Mouse (Mus musculus): ENCODE results near the gene Mdm1. TPM values are rescaled to one million over a fixed set of nuclear protein-coding genes. Genes with fewer than 3 reads are reported as not detected.

Gene Mdm1
- polyA plus RNA-seq, 1 experiment: 3.4 TPM

DNA sequence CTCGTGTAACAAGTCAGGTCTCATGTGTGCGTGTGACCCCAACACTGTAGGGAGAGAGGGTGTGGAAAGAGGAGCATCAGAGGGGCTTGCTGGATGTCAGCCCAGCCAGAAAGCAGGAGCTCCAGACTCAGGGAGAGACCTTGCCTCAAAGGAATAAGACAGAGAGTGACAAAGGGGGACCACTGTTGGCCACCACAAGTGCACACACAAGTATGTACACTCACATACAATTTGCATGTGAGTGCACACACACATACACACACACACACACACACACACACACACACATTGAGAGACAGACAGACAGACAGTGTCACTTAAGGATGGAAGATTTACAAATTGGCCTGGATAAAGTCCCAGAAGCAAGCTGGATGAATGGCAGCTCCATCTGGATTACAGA is 25.2 kb upstream of the Mdm1 start:
- H3K4me2 ChIP-seq (ENCODE audit: low read depth): no peak overlapping the region
- no peak for TF ChIP-seq TCF12 (IDR thresholded peaks at IDR 0.05; ENCODE audit: insufficient read depth, poor library complexity, severe bottlenecking)
- no peak for TF ChIP-seq TCF3 (IDR thresholded peaks at IDR 0.05; ENCODE audit: insufficient read length, low read depth)
- TF ChIP-seq E2F4 (IDR thresholded peaks at IDR 0.05; ENCODE audit: insufficient read depth): no peak
- TF ChIP-seq MYOD1 (IDR thresholded peaks at IDR 0.05; ENCODE audit: control insufficient read depth in 1 of 3, insufficient read length in 2 of 3, low read depth in 2 of 3): no peak
- H3ac ChIP-seq (ENCODE audit: control insufficient read depth, insufficient read length): no peak overlapping the region
- H3K27me3 ChIP-seq (ENCODE audit: control insufficient read depth, insufficient read depth, insufficient read length): no peaks in the 10 kb centered on the region
- H3K79me2 ChIP-seq (ENCODE audit: control insufficient read depth, insufficient read depth): no peaks in the 10 kb centered on the region
- no peaks in the 10 kb centered on the region for H3K36me3 ChIP-seq (ENCODE audit: control insufficient read depth, insufficient read depth)
- H3K4me3 ChIP-seq: no peak overlapping the region

DNA sequence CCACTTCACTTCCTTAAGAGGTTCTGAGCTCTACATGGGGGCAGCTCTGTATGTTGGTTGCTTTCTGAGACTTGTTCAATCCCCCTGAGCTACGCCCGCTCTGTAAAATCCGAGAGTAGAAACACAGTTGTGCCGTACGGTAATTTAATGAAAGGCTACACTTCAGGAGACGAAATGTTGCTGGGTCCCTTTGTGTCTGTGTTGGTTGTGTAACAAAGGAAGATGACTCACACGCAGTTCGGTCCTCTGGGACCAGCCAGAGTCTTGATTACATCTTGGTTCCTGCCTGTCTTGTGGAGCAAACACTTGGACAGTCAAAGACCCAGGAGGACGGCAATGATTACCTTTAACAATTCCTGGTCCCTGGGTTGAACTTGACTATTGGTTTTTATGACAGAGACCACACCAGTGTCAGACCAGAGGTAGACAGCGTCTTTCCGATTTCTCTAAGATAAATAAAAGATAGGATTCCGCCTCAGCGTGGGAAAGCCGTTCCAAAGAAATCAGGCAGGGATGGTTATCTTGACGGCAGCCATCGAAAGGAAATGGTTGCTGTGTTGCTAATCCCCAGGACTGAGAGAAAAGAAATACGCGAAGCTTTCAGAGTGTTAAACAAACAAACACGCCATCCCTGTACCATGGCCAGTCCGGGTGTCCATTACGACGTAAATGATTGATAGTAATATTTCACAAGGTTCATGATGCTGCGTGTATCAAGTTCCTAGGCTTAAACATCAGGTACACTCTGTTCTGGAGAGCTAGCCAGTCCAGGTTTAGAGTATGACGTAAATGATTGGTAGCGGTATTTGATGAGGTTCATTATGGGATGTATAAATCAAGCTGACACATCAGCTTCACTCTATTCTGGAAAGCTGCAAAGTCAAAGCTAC is 20.3 kb upstream of the Mdm1 start:
- H3K4me3 ChIP-seq: no peak overlapping the region
- TF ChIP-seq USF1 (IDR thresholded peaks at IDR 0.05; ENCODE audit: low read depth): no peak
- TF ChIP-seq CEBPB (IDR thresholded peaks at IDR 0.05; ENCODE audit: insufficient read depth, poor library complexity, severe bottlenecking): peak; percentile 83
- H3K27me3 ChIP-seq (ENCODE audit: control insufficient read depth, insufficient read depth, insufficient read length): no peaks in the 10 kb centered on the region

DNA sequence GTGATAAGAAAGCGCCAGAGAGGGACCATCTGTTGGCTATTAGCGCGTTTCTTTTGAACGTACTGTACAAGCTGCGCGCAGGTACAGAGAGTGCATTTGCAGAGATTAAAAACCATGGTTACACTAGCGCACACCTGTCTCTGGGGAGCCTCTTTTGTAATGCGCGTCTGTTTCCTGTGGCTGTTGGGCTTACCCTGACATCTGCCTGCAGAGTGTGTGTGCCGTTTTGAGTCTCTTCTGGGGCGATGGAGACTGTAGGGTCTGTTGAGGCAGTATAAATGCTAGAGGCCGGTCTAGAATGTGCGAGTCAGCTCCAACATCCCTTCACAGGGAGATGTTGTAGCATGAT is 19.7 kb upstream of the Mdm1 start:
- Histone ChIP-seq H3K36me3 (ENCODE audit: control insufficient read depth, insufficient read depth) (no peaks in the 10 kb centered on the region), H3ac (ENCODE audit: control insufficient read depth, insufficient read length) (no peak overlapping the region), H3K79me2 (ENCODE audit: control insufficient read depth, insufficient read depth) (no peaks in the 10 kb centered on the region), H3K4me2 (ENCODE audit: low read depth) (peak overlapping the region; percentile 76), H3K27me3 (ENCODE audit: control insufficient read depth, insufficient read depth, insufficient read length) (no peaks in the 10 kb centered on the region), H3K4me3 (no peak overlapping the region)
- no peak for TF ChIP-seq SRF (IDR thresholded peaks at IDR 0.05; ENCODE audit: control insufficient read depth, insufficient read length, low read depth)
- no peak for TF ChIP-seq MYOD1 (IDR thresholded peaks at IDR 0.05; ENCODE audit: control insufficient read depth in 1 of 3, insufficient read length in 2 of 3, low read depth in 2 of 3)

More for the DNA sequence above, 20.3 kb upstream of the Mdm1 start:
- H3ac ChIP-seq (ENCODE audit: control insufficient read depth, insufficient read length): no peak overlapping the region
- no peaks in the 10 kb centered on the region for H3K36me3 ChIP-seq (ENCODE audit: control insufficient read depth, insufficient read depth)
- no peaks in the 10 kb centered on the region for H3K79me2 ChIP-seq (ENCODE audit: control insufficient read depth, insufficient read depth)
- peak overlapping the region; percentile 76 for H3K4me2 ChIP-seq (ENCODE audit: low read depth)

DNA sequence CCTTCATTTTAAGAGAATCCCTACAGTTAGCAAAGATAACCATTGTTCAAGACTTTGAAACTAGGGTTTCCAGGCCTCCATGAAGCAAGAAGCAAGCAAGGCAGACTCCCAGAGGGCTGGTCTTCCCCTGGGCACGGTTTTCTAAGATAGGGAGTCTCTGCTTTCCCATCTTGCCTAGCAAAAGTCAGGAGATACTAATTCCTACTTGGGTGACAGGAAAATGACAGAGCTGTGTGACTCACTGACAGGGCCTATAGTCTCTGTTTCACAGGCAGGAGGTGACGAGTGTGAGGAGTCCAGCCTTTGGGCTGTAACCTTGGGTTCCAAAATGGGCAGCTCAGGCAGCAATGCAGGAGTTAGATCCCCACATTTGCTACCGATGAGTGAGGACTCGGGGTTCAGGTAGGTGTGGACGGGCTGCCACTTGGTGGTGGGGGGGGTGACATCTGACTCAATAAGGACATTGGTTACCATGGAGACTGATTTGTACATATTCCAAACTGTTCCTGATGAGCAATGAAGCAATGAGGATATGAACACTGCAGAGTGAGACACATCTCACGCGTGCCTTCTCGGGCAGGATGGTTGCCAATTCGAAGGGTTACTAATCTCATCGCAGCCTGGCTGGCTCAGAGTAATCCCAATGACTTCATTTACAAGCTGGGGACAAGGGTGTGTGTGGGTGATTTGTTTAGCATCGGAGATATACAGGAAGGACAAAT is 19.0 kb upstream of the Mdm1 start:
- TF ChIP-seq POLR2AphosphoS2 (IDR thresholded peaks at IDR 0.05; ENCODE audit: insufficient read length, low read depth): no peak
- no peak for TF ChIP-seq MAX (IDR thresholded peaks at IDR 0.05; ENCODE audit: low read depth)
- TF ChIP-seq CEBPB (IDR thresholded peaks at IDR 0.05; ENCODE audit: insufficient read depth, poor library complexity, severe bottlenecking): no peak
- no peak for TF ChIP-seq REST (IDR thresholded peaks at IDR 0.05; ENCODE audit: insufficient read depth, insufficient read length)
- no peak for TF ChIP-seq SRF (IDR thresholded peaks at IDR 0.05; ENCODE audit: control insufficient read depth, insufficient read length, low read depth)
- no peak for TF ChIP-seq TCF12 (IDR thresholded peaks at IDR 0.05; ENCODE audit: insufficient read depth, poor library complexity, severe bottlenecking)
- no peak for TF ChIP-seq MYOD1 (IDR thresholded peaks at IDR 0.05; ENCODE audit: control insufficient read depth in 1 of 3, insufficient read length in 2 of 3, low read depth in 2 of 3)
- TF ChIP-seq MYOG (IDR thresholded peaks at IDR 0.05; ENCODE audit: control insufficient read depth in 1 of 3, insufficient read depth in 1 of 3, insufficient read length in 2 of 3, low read depth in 2 of 3): no peak
- no peak for TF ChIP-seq POLR2A (IDR thresholded peaks at IDR 0.05; ENCODE audit: insufficient read length, low read depth)
- no peak for TF ChIP-seq USF1 (IDR thresholded peaks at IDR 0.05; ENCODE audit: low read depth)
- no peak for TF ChIP-seq TCF3 (IDR thresholded peaks at IDR 0.05; ENCODE audit: insufficient read length, low read depth)
- TF ChIP-seq E2F4 (IDR thresholded peaks at IDR 0.05; ENCODE audit: insufficient read depth): no peak
- Histone ChIP-seq H3ac (ENCODE audit: control insufficient read depth, insufficient read length) (no peak overlapping the region), H3K4me2 (ENCODE audit: low read depth) (no peak overlapping the region), H3K36me3 (ENCODE audit: control insufficient read depth, insufficient read depth) (no peaks in the 10 kb centered on the region), H3K4me3 (no peak overlapping the region), H3K27me3 (ENCODE audit: control insufficient read depth, insufficient read depth, insufficient read length) (no peaks in the 10 kb centered on the region), H3K79me2 (ENCODE audit: control insufficient read depth, insufficient read depth) (no peaks in the 10 kb centered on the region)

DNA sequence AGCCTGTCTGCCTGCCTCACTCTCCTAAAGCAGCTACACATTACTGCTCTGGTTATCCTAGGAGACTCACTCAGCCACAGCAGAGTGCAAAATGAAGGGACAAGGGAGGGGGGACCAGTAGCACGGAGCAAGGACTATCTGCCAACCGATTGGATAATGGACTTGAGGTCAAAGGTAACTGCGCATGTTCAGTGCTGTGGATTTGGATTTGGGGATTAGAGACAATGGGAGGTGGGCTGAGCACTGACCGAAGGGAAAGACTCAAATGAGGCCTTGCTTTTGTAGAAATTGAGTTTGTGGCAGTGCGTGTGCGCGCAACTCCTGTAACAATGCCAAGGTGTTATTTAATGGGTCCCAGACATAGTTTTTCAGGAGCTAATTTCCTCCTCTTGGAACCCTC is 16.4 kb upstream of the Mdm1 start:
- Histone ChIP-seq H3K4me3 (no peak overlapping the region), H3K36me3 (ENCODE audit: control insufficient read depth, insufficient read depth) (no peaks in the 10 kb centered on the region), H3K79me2 (ENCODE audit: control insufficient read depth, insufficient read depth) (no peaks in the 10 kb centered on the region), H3K27me3 (ENCODE audit: control insufficient read depth, insufficient read depth, insufficient read length) (no peaks in the 10 kb centered on the region), H3ac (ENCODE audit: control insufficient read depth, insufficient read length) (no peak overlapping the region), H3K4me2 (ENCODE audit: low read depth) (no peak overlapping the region)
- no peak for TF ChIP-seq CEBPB (IDR thresholded peaks at IDR 0.05; ENCODE audit: insufficient read depth, poor library complexity, severe bottlenecking)
- TF ChIP-seq POLR2AphosphoS2 (IDR thresholded peaks at IDR 0.05; ENCODE audit: insufficient read length, low read depth): no peak

Measured in myocyte (in vitro differentiated cells).